Mouse (Mus musculus) bone marrow, adult 2 months (tissue): ENCODE measurements around the gene Ttc23.

Experiments
- CTCF ChIP-seq: fragments of 200-500 bp; IDR thresholded peaks from 2 replicates; pipeline ENCODE4 v1.5.1; 2011; ENCODE audit warnings: low read length, control low read depth; ENCODE audit not compliant: control insufficient read depth, insufficient read depth
- POLR2A ChIP-seq: fragments of 200-500 bp; IDR thresholded peaks from 2 replicates; pipeline ENCODE4 v1.6.1; 2011; ENCODE audit warnings: low read depth, mild to moderate bottlenecking, control low read depth, low read length, borderline replicate concordance; ENCODE audit not compliant: control insufficient read depth

GRCm38 (mm10) chr7:67670965-67671364, 23.8 kb downstream of the Ttc23 start:
- TF ChIP-seq CTCF (peak; percentile 17; the same call in 1 of the 2 replicates), POLR2A (no peak)
